Mouse (Mus musculus) lung, postnatal 0 days (tissue): ENCODE results near the gene Csrnp1.

Source experiments
- CTCF ChIP-seq: IDR thresholded peaks from 2 replicates; pipeline ENCODE4 v1.5.1; 2016; ENCODE audit warnings: antibody characterized with exemption, mild to moderate bottlenecking
- EP300 ChIP-seq: IDR thresholded peaks from 2 replicates; pipeline ENCODE4 v1.6.1; 2016; ENCODE audit warnings: antibody characterized with exemption, mild to moderate bottlenecking, control low read depth

DNA sequence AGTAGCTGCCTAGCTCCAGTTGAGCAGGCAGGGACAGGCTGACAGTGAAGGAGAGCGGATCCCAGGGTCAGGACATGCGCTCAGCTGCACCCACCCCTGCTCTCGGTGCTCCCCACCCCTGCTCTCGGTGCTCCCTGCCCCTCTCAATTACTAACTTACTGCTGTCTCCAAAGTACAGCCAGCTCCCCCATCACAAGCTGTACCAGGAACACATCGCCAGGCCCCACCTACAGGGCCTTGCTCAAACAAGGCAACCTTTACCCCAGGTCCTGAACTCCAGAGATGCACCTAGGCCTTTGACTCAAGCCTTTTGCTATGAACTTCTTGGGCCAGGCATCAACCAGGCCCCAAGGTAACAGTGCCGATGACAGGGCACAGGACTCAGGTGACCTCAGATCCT is 50.8 kb downstream of the Csrnp1 start:
- TF ChIP-seq CTCF (no peak), EP300 (no peak)
